Mouse (Mus musculus) monocyte, adult 59 days (primary cell): ENCODE measurements around the gene Kcnh2. TPM values are rescaled to one million over a fixed set of nuclear protein-coding genes. Genes with fewer than 3 reads are reported as not detected.

Experiments used
- total RNA-seq, 2 experiments: library from RNA; stranded (reverse); gene quantifications; one replicate each; pipeline ENCODE4 v1.2.4; 2023

Kcnh2 gene
- total RNA-seq: not detected

DNA sequence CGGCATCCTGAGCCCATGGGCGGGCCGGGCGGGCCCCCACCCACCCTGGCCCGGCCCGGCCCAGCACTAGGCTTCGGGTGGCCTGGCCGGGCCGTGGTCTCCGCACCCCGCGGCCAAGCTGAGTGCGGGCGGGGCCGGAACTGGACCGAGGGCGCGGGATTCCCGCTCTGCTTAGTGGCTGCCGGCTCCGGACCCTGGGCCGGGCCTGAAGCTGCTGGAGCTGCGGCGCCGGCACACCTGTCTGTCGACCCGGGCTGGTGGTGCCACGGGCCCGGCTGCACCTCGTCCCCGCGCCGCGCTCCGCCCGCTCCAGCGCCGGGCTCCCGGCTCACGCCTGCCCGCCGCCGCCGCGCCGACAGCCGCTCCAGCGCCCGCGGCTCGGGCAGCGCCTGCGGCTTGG lies at the start of gene Kcnh2:
Gene Kcnh2 (minus strand): TSS at position 327 of the 400 bp plus-strand sequence.

DNA sequence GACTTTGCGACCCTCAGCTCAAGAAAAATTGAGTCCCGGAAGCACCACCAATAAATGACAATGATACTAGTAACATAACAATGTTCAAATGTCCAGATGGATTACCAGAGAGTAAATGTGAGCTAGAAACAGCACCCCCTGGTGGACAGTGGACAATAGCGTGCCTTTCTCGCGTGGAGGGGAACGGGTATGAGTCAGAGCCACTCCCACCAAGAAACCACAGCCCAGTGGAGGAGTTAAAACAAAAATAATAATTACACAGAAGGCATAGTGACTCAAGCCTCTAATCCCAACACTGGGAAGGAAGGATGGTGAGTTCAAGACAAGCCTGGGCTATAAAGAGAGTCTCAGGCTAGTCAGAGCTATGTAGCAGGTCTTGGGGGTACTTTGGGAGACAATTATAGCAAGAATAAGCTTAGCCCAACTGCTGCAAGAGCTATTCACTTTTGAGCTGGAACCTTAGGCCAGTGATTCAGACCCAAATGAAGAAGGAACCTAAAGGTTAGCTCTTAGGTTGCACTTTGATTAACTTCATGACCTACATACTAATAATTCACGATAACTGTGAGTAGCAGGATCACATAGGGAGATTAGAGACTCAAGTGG lies 42.1 kb upstream of the Kcnh2 start, which contains the start of gene Abcb8:
Gene Abcb8 (plus strand): TSS at position 272 of the 606 bp plus-strand sequence.

DNA sequence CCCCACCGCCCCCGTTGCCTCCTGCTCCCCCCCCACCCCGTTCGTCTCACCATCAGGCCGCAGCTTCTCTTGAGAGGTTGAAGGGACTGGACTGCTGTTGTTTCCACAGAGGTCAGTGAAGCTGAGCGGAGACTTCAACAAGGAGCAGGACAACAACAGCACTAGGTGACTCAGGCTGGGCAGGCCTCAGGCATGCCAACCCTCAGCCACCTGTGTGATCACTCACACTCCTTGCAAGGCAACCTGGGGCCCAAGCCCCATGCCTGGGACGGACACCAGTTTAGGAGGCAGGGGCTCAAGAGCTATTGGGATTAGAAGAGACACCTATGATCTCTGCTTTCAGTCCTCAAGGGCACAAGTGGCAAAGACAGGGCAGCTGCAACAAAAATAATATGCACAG lies 40.5 kb upstream of the Kcnh2 start, which contains the start of gene Atg9b:
Gene Atg9b (minus strand): TSS at position 280 of the 400 bp plus-strand sequence.

DNA sequence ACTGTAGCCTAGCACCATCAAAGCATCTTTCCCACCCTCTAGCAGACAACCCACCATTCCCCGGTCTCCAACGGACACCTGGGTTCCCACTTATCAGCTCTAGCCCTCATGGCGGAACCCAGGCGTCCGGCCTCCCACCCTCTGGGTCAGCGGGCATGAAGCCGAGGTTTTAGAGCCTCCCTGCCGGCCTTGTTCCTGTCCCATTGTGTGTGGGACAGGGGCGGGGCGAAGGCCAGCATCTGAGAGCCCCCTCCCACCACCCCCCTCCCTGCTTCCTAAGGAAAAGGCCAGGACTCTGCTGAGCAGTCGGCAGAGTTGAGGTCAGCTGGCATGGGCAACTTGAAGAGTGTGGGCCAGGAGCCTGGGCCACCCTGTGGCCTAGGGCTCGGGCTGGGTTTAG lies 13.1 kb upstream of the Kcnh2 start, which contains the start of gene Nos3:
Gene Nos3 (plus strand): TSS at position 303 of the 400 bp plus-strand sequence.

Other genes with a start within 250 kb of the Kcnh2 start
- gene Nupl2, start 186.6 kb downstream of the Kcnh2 start, total RNA-seq: 1 to 10 TPM; 6.8 to 8.0 TPM
- under 1 TPM; 0.18 to 0.21 TPM for gene Nos3, start 13.2 kb upstream of the Kcnh2 start, total RNA-seq
- 1 to 10 TPM; 1.4 TPM for gene Atg9b, start 40.5 kb upstream of the Kcnh2 start, total RNA-seq
- 10 to 100 TPM; 11.2 to 12.7 TPM for gene Abcb8, start 42.1 kb upstream of the Kcnh2 start, total RNA-seq
- under 1 TPM in 1 of 2 experiments, not detected in 1; 0.26 TPM for gene Asic3, start 61.8 kb upstream of the Kcnh2 start, total RNA-seq
- gene Cdk5, start 71.9 kb upstream of the Kcnh2 start, total RNA-seq: 10 to 100 TPM; 23.1 to 32.0 TPM
- 10 to 100 TPM; 59.6 to 65.9 TPM for gene Slc4a2, start 72.2 kb upstream of the Kcnh2 start, total RNA-seq
- 10 to 100 TPM; 44.0 to 59.8 TPM for gene Fastk, start 93.7 kb upstream of the Kcnh2 start, total RNA-seq
- 10 to 100 TPM; 19.3 to 19.6 TPM for gene Tmub1, start 96.2 kb upstream of the Kcnh2 start, total RNA-seq
- gene Agap3, start 100.6 kb upstream of the Kcnh2 start, total RNA-seq: 10 to 100 TPM; 58.6 to 61.2 TPM
- gene Gbx1, start 175.6 kb upstream of the Kcnh2 start, total RNA-seq: not detected
- not detected for gene Asb10, start 189.4 kb upstream of the Kcnh2 start, total RNA-seq
- not detected for gene 4931409K22Rik, start 205.2 kb upstream of the Kcnh2 start, total RNA-seq
- gene Abcf2, start 225.9 kb upstream of the Kcnh2 start, total RNA-seq: 10 to 100 TPM; 30.4 to 32.8 TPM
- 10 to 100 TPM; 29.1 to 31.1 TPM for gene Chpf2, start 235.1 kb upstream of the Kcnh2 start, total RNA-seq